Mouse (Mus musculus) brain, embryonic 14.5 days (tissue): ENCODE data around the gene Rbpms2. TPM values are rescaled to one million over a fixed set of nuclear protein-coding genes. Genes with fewer than 3 reads are reported as not detected.
"Not testable (repeated sequence)": the region's sequence is repeated elsewhere in the genome, so short reads cannot be mapped to it uniquely, and the experiment has no call there.

Experiments
- DNase-seq: peaks from one replicate; pipeline ENCODE4 v3.0.0-alpha.2; 2011; ENCODE audit warnings: low read depth
- CTCF ChIP-seq: fragments of 200-500 bp; IDR thresholded peaks from 2 replicates; pipeline ENCODE4 v1.5.1; 2012; ENCODE audit warnings: inconsistent platforms, mild to moderate bottlenecking, moderate library complexity, borderline replicate concordance; ENCODE audit not compliant: insufficient read depth, insufficient read length; ENCODE audit errors: extremely low read depth
- POLR2A ChIP-seq: fragments of 200-500 bp; IDR thresholded peaks from 2 replicates; pipeline ENCODE4 v1.6.1; 2012; ENCODE audit warnings: mild to moderate bottlenecking, inconsistent platforms, borderline replicate concordance; ENCODE audit not compliant: poor library complexity, insufficient read depth, insufficient read length, severe bottlenecking; ENCODE audit errors: extremely low read depth
- polyA plus RNA-seq: library from polyadenylated mRNA; depleted of rRNA; stranded (reverse); fragments of >200 nt; gene quantifications from 2 replicates; pipeline ENCODE4 v1.2.3, GENCODE M21; 2012

Gene Rbpms2
- polyA plus RNA-seq, 1 experiment = 6.9 TPM

DNA sequence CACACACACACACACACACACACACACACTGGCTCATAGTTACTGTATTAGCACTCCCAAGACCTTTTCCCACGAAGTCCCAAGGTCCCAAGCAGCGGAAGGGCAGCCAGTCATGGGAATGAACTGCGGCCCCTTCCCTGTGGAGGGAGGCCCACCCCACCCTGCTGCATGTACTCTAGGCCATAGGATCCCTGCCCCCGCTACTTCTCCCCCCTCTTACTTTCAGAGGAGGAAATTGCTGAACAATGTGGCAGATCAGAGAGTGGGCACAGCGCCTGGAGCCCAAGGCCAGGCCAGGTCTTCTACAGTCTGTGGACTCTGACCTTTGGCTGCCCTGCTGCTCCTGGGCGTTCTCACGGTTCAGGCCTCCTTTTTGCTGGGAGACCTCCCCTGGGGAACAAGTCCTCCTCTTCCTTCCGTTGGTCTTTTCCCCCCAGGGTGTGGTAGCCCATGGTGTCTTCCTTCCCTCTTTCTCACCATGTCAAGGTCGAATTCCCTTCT is 42.0 kb downstream of the Rbpms2 start:
- TF ChIP-seq POLR2A = no peak
- TF ChIP-seq CTCF = no peak
- no peak for DNase-seq

DNA sequence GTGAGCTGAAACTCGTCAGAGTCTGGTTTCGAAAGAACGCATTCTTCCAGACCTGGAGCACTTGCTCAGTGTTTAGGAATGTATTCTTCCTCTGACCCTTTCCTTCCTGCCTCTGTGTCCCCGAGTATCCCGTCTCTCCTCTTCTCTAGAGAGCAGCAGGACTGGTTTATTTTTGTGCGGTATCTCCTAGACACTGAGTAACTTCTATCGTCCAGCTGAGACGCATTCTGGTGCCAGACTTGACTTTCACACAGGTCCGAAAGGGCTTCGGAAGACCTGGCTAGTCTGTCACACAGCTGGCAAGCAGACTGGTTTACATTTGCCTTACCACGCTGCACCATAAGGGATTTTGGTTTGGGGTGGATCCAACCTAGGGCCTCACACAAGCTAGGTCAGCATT is 43.5 kb downstream of the Rbpms2 start:
- no peak for DNase-seq
- TF ChIP-seq POLR2A = no peak
- TF ChIP-seq CTCF = no peak

DNA sequence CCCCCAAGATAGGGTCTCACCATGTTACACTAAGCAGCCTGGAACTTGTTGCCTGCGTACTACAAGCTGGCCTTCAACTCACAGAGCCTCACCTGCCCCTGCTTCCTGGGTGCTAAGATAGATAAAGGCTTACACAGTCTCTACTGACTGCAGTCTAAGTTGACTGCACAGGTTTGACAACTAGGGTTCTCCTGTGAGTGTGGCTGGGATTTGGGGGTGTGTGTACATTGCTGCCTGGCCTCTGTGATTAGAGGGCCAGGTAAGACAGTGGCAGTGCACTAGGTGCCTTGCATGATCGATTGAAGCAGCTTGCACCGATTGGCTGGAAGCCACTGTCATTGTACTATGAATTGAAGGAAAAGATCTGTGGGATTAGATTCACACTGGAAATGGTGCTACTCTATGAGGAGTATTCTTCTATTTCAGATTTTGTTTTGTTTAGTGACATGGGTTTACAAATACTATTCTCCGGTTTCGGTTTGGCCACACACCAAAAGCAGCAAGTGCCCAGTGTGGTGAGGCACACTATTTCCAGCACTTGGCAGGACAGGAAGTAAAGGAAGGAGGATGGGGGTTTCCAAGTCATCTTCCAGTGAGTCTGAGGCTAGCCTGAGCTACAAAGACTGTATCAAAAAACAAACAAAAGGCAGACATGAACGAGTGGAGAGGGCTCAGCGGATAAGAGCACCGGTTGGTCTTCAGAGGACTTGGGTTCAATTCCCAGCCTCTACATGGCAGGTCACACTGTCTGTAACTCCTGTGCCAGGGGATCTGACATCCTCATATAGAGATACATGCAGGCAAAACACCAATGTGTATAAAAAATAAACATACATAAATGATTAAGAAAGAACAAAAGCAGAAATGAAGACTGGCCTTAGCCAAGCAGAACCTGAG is 46.3 kb downstream of the Rbpms2 start:
- no peak for DNase-seq
- TF ChIP-seq POLR2A (no peak), CTCF (no peak)

DNA sequence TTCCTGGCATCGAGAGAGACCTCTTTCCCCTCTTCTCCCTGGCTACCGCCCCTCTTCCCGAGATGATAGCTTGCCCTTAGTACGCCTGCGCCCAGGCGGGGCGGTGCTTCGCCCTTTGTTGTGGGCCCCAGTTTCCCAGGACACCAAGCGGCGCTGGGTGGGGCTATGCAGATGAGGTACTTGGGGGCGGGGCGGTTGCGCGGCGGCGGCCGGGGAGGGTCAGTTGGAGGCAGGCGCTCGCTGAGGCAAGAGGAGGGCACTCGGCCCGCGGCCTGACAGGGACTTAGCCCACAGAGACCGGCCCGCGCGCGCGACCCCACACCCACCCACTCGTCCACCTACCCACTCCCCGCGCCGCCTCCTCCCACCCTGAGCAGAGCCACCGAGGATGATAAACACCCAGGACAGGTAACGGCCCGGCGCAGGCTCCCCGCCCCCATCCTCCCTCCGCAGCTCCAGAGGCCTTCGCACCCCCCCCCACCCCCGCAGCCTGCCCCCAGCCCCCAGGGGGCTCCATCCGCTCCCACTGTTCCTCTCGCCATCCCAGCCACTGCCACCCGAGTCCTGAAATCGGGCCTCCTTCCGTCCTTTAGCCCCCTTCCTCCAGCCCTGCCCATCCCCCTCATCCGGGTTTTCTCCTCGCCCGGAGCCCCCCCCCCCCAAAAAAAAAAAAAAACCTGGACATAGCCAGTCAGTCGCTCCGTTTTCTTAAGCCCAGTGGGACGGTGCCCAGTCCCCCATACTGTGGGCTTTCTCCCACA is 47.1 kb downstream of the Rbpms2 start:
- peak; percentile 99 for DNase-seq
- no peak for TF ChIP-seq CTCF
- TF ChIP-seq POLR2A = peak; percentile 73; the same call in 1 of the 2 replicates

DNA sequence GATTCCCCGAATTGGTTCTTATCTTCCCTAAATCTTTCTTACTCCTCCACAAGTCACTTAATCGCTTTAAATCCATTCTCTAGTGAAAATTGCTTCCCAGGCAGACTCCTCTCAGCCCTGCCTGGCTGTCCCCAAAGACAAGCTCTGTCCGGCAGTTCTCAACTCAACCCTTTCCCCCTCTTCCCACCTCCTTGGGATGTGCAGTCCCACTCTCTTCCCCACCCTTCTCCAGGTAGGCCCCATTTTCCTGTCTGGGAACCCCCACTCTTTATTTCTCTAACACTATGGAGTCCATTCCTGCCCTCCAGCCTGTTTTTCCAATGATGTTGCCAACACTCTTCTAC is 47.6 kb downstream of the Rbpms2 start:
- TF ChIP-seq POLR2A = no peak
- TF ChIP-seq CTCF = no peak
- DNase-seq = no peak

DNA sequence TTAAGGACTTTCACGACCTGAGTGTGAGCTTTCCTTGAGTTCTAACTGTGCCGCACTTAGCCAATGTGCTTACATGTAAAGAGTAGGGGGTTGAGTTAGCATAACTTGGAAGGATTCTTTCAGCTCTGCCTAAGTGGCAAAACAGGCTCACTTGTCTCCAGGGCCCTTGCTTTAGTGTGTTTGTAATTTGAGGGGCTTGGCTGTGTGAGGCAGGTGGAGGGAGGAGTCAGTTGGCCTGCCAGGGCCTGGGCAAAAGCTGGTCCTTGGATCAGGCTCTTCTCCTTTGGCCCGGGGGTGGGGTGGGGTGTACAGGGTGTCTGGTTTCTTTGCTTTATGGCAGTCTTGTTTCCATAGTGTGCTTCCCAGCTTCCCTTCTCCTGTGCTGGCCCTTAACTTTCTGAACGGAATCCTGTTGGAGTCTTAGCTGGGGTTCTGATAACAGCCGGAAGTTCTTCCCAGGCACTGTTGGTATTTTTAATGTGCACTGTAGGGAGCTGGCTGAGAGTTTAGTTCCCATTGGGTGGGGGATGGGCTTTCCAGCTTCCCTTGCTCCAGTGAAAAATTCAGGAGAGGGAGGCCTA is 49.8 kb downstream of the Rbpms2 start:
- peak; percentile 44 for DNase-seq
- TF ChIP-seq POLR2A (no peak), CTCF (no peak)

DNA sequence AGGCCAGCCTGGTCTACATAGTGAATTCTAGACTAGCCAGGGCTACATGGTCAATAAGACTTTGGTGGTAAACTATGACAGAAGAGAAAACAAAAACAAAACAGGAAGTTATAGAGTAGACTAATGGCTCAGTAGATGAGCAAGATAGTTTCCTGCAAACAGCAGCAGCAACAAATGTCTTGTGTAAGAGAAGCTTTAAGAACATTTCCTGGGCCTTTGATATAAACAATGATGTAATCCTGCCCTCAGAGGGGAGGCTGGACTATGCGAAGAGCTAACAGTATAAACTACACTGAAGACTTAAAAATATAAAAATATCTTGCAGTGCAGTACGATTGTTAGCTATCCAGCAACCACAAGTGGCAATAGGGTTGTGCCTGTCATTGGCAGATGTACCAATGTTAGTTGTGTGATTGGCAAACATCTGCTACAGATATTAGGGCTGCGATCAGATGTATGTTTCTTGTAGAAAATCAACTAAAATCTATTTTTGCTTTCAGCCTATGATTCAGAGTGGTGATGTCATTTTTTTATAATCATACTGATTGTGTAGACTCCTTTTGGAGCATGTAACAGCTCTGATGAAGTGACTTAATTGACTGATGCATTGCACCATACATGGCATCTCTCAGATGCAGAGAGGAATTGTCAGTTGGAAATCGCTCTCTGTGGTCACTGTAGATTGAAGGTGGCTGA is 51.6 kb downstream of the Rbpms2 start:
- no peak for DNase-seq
- TF ChIP-seq POLR2A (no peak), CTCF (no peak)

DNA sequence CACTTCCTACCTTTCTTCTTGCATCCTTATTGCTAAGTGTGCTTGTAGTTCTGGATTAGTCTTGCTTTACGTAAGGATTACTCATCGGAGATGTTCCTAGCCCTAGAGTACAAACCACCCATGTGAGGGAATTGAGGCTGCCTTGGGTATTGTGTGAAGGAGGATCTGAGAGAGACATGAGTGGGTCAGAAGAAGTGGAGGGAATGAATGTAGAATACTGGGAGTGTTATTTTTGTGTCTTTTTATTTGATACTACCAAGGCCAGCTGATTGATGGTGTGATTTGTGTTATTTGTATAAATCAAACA is 52.1 kb downstream of the Rbpms2 start:
- DNase-seq = no peak
- TF ChIP-seq POLR2A (no peak), CTCF (no peak)

DNA sequence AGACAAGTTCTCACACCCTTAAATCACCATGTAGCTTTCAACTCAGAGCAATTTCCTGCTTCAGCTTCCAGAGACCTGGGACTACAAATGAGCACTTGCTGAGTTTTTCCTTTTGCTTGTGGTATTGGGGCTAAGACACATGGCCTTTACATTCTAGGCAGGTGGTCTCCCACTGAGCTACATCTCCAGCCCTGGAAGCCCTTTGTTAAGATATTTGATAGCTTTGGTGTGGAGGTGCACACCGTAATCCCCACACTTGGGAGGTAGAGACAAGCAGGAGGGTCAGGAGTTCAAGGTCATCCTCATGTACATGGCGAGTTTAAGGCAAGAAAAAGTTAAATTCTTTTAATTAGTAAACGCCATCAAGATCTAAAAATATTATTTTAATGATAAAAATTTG is 52.7 kb downstream of the Rbpms2 start:
- no peak for DNase-seq
- no peak for TF ChIP-seq CTCF
- TF ChIP-seq POLR2A = no peak

DNA sequence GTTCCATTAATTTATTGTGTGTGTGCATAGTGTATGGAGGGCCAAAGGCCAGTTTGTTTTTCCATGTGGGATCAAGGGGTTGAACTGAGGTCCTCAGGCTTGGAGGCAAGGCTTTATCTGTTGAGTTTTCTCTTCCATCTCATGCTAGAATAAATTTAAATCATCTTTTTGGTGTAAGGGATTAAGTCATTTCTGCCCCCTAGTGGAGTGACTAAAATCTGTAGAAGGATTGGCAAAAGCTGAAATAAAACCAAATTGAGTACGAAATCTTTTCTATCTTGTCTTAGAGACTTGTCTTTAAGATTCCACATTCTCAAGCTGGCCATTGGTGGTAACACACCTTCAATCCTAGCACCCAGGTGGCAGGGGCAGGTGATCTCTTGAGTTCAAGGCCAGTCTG is 53.5 kb downstream of the Rbpms2 start:
- TF ChIP-seq CTCF (peak; percentile 16; the same call in 1 of the 2 replicates), POLR2A (no peak)
- peak; percentile 53 for DNase-seq

DNA sequence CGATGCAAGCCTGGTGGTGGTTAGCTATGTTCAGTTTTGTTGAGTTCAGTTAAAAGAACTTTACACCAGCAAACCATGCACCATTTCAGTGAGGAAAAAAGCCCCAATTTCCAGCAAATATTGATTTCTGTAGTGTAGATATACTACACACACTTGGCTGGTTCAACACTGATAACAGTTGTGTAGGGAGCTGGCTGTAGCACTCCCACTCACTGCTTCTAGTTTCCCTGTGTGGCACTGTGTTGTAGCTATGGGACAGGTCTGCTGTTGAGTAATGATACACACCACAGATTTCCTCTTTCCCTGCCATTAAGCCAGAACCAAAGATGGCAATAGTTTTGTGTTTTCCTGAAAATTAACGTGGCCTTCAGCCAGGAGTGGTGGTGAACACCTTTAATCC is 55.3 kb downstream of the Rbpms2 start:
- no peak for DNase-seq
- TF ChIP-seq POLR2A (no peak), CTCF (no peak)

DNA sequence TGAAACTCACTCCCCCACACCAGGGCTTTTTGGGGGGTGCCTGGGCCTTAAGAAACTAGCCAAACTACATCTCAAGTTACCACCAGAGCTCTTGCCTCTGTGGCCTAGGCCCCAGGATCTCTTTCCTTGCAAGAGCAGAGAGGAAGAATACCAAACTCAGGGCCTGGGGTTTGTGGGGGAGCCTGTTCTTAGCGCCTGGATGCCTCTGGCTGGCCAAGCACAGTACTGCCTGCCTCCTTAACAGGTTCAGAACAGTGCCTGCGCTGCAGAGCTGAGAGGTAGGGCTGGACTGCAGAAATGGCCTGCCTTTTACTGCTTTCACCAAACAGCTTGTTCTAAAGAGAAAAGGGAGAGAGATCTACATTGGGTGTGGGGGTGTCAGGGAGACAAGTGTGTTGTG is 60.4 kb downstream of the Rbpms2 start:
- not testable (repeated sequence) for DNase-seq
